Comparison of ENCODE assay signal across 32 mouse cellular contexts in genomic region chr16:62776034-62776433, GRCm38 (mm10). TPM values are rescaled to one million over a fixed set of nuclear protein-coding genes. Genes with fewer than 3 reads are reported as not detected.
A peak's percentile ranks its signal among the peaks of the same experiment; 100 is the strongest.
DNase-seq lines count a peak whose midpoint lies in the region; ATAC-seq and TF ChIP-seq lines count a peak whose summit lies in the region.
"Had no signal": no experiment of that assay in that cellular context is flagged by ENCODE, and none has a peak within 500 bp of the region (broad histone marks: within the 10 kb centered on the region; RNA-seq: fewer than 3 reads in every experiment).

No protein-coding gene starts in this region.

- no peak overlapping the region for H3K4me2 ChIP-seq in hindbrain, embryonic 13.5 days
- H3K4me2 ChIP-seq in hindbrain, postnatal 0 days (ENCODE audit: low read depth, low read length) = no peak overlapping the region
- no peak overlapping the region for H3K4me2 ChIP-seq in midbrain, embryonic 14.5 days (ENCODE audit: low read length)
- H3K4me2 ChIP-seq in midbrain, embryonic 13.5 days (replicated peaks) = no peak overlapping the region
- H3K4me2 ChIP-seq: embryonic facial prominence, embryonic 13.5 days; embryonic facial prominence, embryonic 15.5 days; forebrain, embryonic 12.5 days had no signal

- H3K9me3 ChIP-seq in hindbrain, embryonic 13.5 days = no peaks in the 10 kb centered on the region
- H3K9me3 ChIP-seq in hindbrain, postnatal 0 days (ENCODE audit: low read length) = no peaks in the 10 kb centered on the region
- no peaks in the 10 kb centered on the region for H3K9me3 ChIP-seq in midbrain, embryonic 14.5 days (ENCODE audit: control insufficient read depth, low read length)
- H3K9me3 ChIP-seq in midbrain, embryonic 13.5 days = no peaks in the 10 kb centered on the region
- H3K9me3 ChIP-seq: embryonic facial prominence, embryonic 13.5 days; embryonic facial prominence, embryonic 15.5 days; forebrain, embryonic 10.5 days; forebrain, embryonic 12.5 days; G1E had no signal

- DNase-seq in frontal cortex, postnatal 25 days (ENCODE audit: low spot score in 2 of 2) = no peak
- DNase-seq in hindbrain, postnatal 0 days (ENCODE audit: low spot score) = no peak
- DNase-seq in midbrain, embryonic 14.5 days = no peak
- peak; percentile 58 for DNase-seq in right cerebral cortex, adult 18-20 months
- no peak for DNase-seq in right cerebral cortex, postnatal 14 days
- DNase-seq: adrenal gland, adult 8-10 months; adrenal gland, postnatal 14 days; adrenal gland, postnatal 36 days; B cell, adult 2 months; cerebellum, adult 11 months; cerebellum, adult 18-20 months; cerebellum, adult 8-10 months; cerebellum, adult 9-11 months; cerebellum, postnatal 14 days; cerebellum, postnatal 36 days; embryo, embryonic 11 days had no signal

- H3K9ac ChIP-seq in hindbrain, embryonic 13.5 days = peak overlapping the region; percentile 35; the same call in 1 of the 2 replicates
- no peak overlapping the region for H3K9ac ChIP-seq in hindbrain, postnatal 0 days (replicated peaks; ENCODE audit: low read length)
- peak overlapping the region; percentile 20; the same call in 1 of the 2 replicates for H3K9ac ChIP-seq in midbrain, embryonic 14.5 days (replicated peaks; ENCODE audit: low read length)
- H3K9ac ChIP-seq in midbrain, embryonic 13.5 days (replicated peaks) = no peak overlapping the region
- H3K9ac ChIP-seq: embryonic facial prominence, embryonic 13.5 days; embryonic facial prominence, embryonic 15.5 days; forebrain, embryonic 12.5 days had no signal

- peak; percentile 90 for ATAC-seq in frontal cortex, adult (ENCODE audit: low TSS enrichment)
- no peak for ATAC-seq in hindbrain, embryonic 13.5 days (ENCODE audit: low FRiP score)
- ATAC-seq in hindbrain, postnatal 0 days = no peak
- no peak for ATAC-seq in midbrain, embryonic 14.5 days (ENCODE audit: low FRiP score, low TSS enrichment)
- no peak for ATAC-seq in midbrain, embryonic 13.5 days
- ATAC-seq: activated CD4-positive, CD25-positive, alpha-beta regulatory T cell, adult 4 months; CD4-positive, CD25-positive, alpha-beta regulatory T cell, adult 4 months; forebrain, embryonic 14.5 days; Patski had no signal

- H3K27ac ChIP-seq in hindbrain, embryonic 13.5 days = no peak overlapping the region
- no peak overlapping the region for H3K27ac ChIP-seq in hindbrain, postnatal 0 days
- no peak overlapping the region for H3K27ac ChIP-seq in midbrain, embryonic 14.5 days (replicated peaks; ENCODE audit: low read depth, low read length)
- H3K27ac ChIP-seq in midbrain, embryonic 13.5 days = no peak overlapping the region
- H3K27ac ChIP-seq: embryonic facial prominence, embryonic 13.5 days; embryonic facial prominence, embryonic 15.5 days; forebrain, embryonic 10.5 days; forebrain, embryonic 12.5 days had no signal

- peaks cover 5% of the 10 kb centered on the region; the same call in 1 of the 2 replicates for H3K4me1 ChIP-seq in hindbrain, embryonic 13.5 days (replicated peaks)
- H3K4me1 ChIP-seq in hindbrain, postnatal 0 days (ENCODE audit: insufficient read depth, low read length) = no peaks in the 10 kb centered on the region
- no peaks in the 10 kb centered on the region for H3K4me1 ChIP-seq in midbrain, embryonic 14.5 days (ENCODE audit: control insufficient read depth, insufficient read depth, low read length)
- no peaks in the 10 kb centered on the region for H3K4me1 ChIP-seq in midbrain, embryonic 13.5 days (replicated peaks)
- H3K4me1 ChIP-seq: embryonic facial prominence, embryonic 13.5 days; embryonic facial prominence, embryonic 15.5 days; forebrain, embryonic 12.5 days had no signal

- no peaks in the 10 kb centered on the region for H3K27me3 ChIP-seq in hindbrain, embryonic 13.5 days
- no peaks in the 10 kb centered on the region for H3K27me3 ChIP-seq in hindbrain, postnatal 0 days (ENCODE audit: insufficient read depth, low read length)
- H3K27me3 ChIP-seq in midbrain, embryonic 14.5 days (ENCODE audit: control insufficient read depth, insufficient read depth, low read length) = no peaks in the 10 kb centered on the region
- H3K27me3 ChIP-seq in midbrain, embryonic 13.5 days = no peaks in the 10 kb centered on the region
- H3K27me3 ChIP-seq: CH12.LX; embryonic facial prominence, embryonic 13.5 days; embryonic facial prominence, embryonic 15.5 days; forebrain, embryonic 12.5 days; Patski had no signal

- WGBS in hindbrain, embryonic 13.5 days = 83% methylated on average over 11 of the region's 11 CpGs
- WGBS in hindbrain, postnatal 0 days = 77% methylated on average over 11 of the region's 11 CpGs
- 63% methylated on average over 11 of the region's 11 CpGs for WGBS in midbrain, embryonic 14.5 days
- 77% methylated on average over 11 of the region's 11 CpGs for WGBS in midbrain, embryonic 13.5 days

- H3K4me3 ChIP-seq in hindbrain, embryonic 13.5 days = no peak overlapping the region
- H3K4me3 ChIP-seq in hindbrain, postnatal 0 days (ENCODE audit: low read length) = no peak overlapping the region
- H3K4me3 ChIP-seq in midbrain, embryonic 14.5 days (replicated peaks; ENCODE audit: low read depth, low read length) = no peak overlapping the region
- H3K4me3 ChIP-seq in midbrain, embryonic 13.5 days (replicated peaks) = no peak overlapping the region
- H3K4me3 ChIP-seq: embryonic facial prominence, embryonic 13.5 days; embryonic facial prominence, embryonic 15.5 days; erythroblast, embryonic 14.5 days; forebrain, embryonic 10.5 days; forebrain, embryonic 12.5 days had no signal

- no peak for TF ChIP-seq CTCF in hindbrain, postnatal 0 days (IDR thresholded peaks at IDR 0.05; ENCODE audit: low read depth)

- peaks cover 5% of the 10 kb centered on the region for H3K36me3 ChIP-seq in hindbrain, embryonic 13.5 days
- H3K36me3 ChIP-seq in hindbrain, postnatal 0 days (ENCODE audit: insufficient read depth, low read length) = 0 out of 2 replicates have a peak, but pooled peaks cover 4% of the 10 kb centered on the region
- no peaks in the 10 kb centered on the region; the same call in 1 of the 2 replicates for H3K36me3 ChIP-seq in midbrain, embryonic 14.5 days (ENCODE audit: control insufficient read depth, insufficient read depth, low read length)
- peaks cover 4% of the 10 kb centered on the region; the same call in 1 of the 2 replicates for H3K36me3 ChIP-seq in midbrain, embryonic 13.5 days

RNA-seq across cellular contexts. Expression of gene Nsun3, which starts 10.6 kb away (rescaled TPM):
- polyA plus RNA-seq in hindbrain, embryonic 13.5 days (2015; fragmentation: Nextera tagmentation; extraction: Ambion mirVana) = 9.4 and 10.7 TPM in 2 replicates
- 8.9 and 9.9 TPM in 2 replicates for total RNA-seq in hindbrain, postnatal 0 days (2014; rRNA removed)
- polyA plus RNA-seq in hindbrain, postnatal 0 days (2015; fragmentation: Nextera tagmentation; extraction: Ambion mirVana) = 8.6 and 8.7 TPM in 2 replicates
- 12.2 and 13.3 TPM in 2 replicates for polyA plus RNA-seq in midbrain, embryonic 14.5 days (2014; fragmentation: Nextera tagmentation; extraction: Ambion mirVana)
- polyA plus RNA-seq in midbrain, embryonic 13.5 days (2015; fragmentation: Nextera tagmentation; extraction: Ambion mirVana) = 10.4 and 11.4 TPM in 2 replicates

RNA-seq across cellular contexts. Expression of gene Stx19, which starts 38.4 kb away (rescaled TPM):
- polyA plus RNA-seq in hindbrain, embryonic 13.5 days (2015; fragmentation: Nextera tagmentation; extraction: Ambion mirVana) = 0.63 and 0.82 TPM in 2 replicates
- not detected in 2 replicates for total RNA-seq in hindbrain, postnatal 0 days (2014; rRNA removed)
- polyA plus RNA-seq in hindbrain, postnatal 0 days (2015; fragmentation: Nextera tagmentation; extraction: Ambion mirVana) = 0.16 TPM in 2 replicates
- 0.20 and 0.39 TPM in 2 replicates for polyA plus RNA-seq in midbrain, embryonic 14.5 days (2014; fragmentation: Nextera tagmentation; extraction: Ambion mirVana)
- polyA plus RNA-seq in midbrain, embryonic 13.5 days (2015; fragmentation: Nextera tagmentation; extraction: Ambion mirVana) = 0.50 and 0.52 TPM in 2 replicates
- total RNA-seq: adrenal gland, adult 18-20 months; adrenal gland, adult 8-10 months; adrenal gland, postnatal 14 days; adrenal gland, postnatal 36 days; CH12.LX; common myeloid progenitor, adult 5-6 weeks had no signal
- polyA plus RNA-seq: erythroblast, embryonic 14.5 days; G1E had no signal

Comparison
In these comparisons a context has a peak if more than half of its experiments do, and no peak if none do; other contexts are left out.
1. H3K9ac ChIP-seq: peak in hindbrain, embryonic 13.5 days (single experiment) and midbrain, embryonic 14.5 days (single experiment); none in hindbrain, postnatal 0 days (single experiment) and midbrain, embryonic 13.5 days (single experiment).